Mouse (Mus musculus): ENCODE results near the gene Gramd1c. TPM values are rescaled to one million over a fixed set of nuclear protein-coding genes. Genes with fewer than 3 reads are reported as not detected.
A peak's percentile ranks its signal among the peaks of the same experiment; 100 is the strongest.

Gene Gramd1c
- total RNA-seq (2021), result under 1 TPM; 0.30 to 0.69 TPM
- long read RNA-seq, experiment 1, result 0 reads
- long read RNA-seq, experiment 2, result 0 reads

GRCm38 (mm10) chr16:44063025-44063894 is at the start of gene Gramd1c:
Gene Gramd1c (minus strand): TSS chr16:44063345.
- peak; percentile 71 to 77 for DNase-seq

- DNase-seq, result peak in 1 of 2 experiments; percentile 36
These were observed 45.9 kb upstream of the Gramd1c start for GRCm38 (mm10) chr16:44109002-44109401.

- DNase-seq, result no peak
These were observed 42.1 kb upstream of the Gramd1c start for GRCm38 (mm10) chr16:44105211-44105610.

GRCm38 (mm10) chr16:44103806-44104766 is 40.9 kb upstream of the Gramd1c start:
- DNase-seq, result no peak

GRCm38 (mm10) chr16:44102925-44103324 is 39.8 kb upstream of the Gramd1c start:
- DNase-seq, result no peak

GRCm38 (mm10) chr16:44101181-44101710 is 38.1 kb upstream of the Gramd1c start:
- no peak for DNase-seq

- DNase-seq, result no peak
These were observed 36.2 kb upstream of the Gramd1c start for GRCm38 (mm10) chr16:44099377-44099776.

GRCm38 (mm10) chr16:44087650-44088049 is 24.5 kb upstream of the Gramd1c start:
- DNase-seq, result no peak

- DNase-seq, result no peak
These were observed 1.8 kb downstream of the Gramd1c start for GRCm38 (mm10) chr16:44061341-44061740.

- no peak for DNase-seq
These were observed 2.4 kb downstream of the Gramd1c start for GRCm38 (mm10) chr16:44060604-44061286.

- DNase-seq, result peak; percentile 61 to 90
These were observed 4.4 kb downstream of the Gramd1c start for GRCm38 (mm10) chr16:44058745-44059144.

- no peak for DNase-seq
These were observed 7.4 kb downstream of the Gramd1c start for GRCm38 (mm10) chr16:44055766-44056165.

GRCm38 (mm10) chr16:44053265-44053664 is 9.9 kb downstream of the Gramd1c start:
- no peak for DNase-seq

- no peak for DNase-seq
These were observed 10.8 kb downstream of the Gramd1c start for GRCm38 (mm10) chr16:44052390-44052789.

GRCm38 (mm10) chr16:44050139-44050538 is 13.0 kb downstream of the Gramd1c start:
- no peak for DNase-seq

GRCm38 (mm10) chr16:44039112-44039511 is 24.0 kb downstream of the Gramd1c start:
- no peak for DNase-seq

- DNase-seq, result no peak
These were observed 27.9 kb downstream of the Gramd1c start for GRCm38 (mm10) chr16:44035221-44035620.

- no peak for DNase-seq
These were observed 29.8 kb downstream of the Gramd1c start for GRCm38 (mm10) chr16:44033365-44033764.

GRCm38 (mm10) chr16:44029273-44029672 is 33.9 kb downstream of the Gramd1c start:
- DNase-seq, result no peak

- DNase-seq, result no peak
These were observed 36.3 kb downstream of the Gramd1c start for GRCm38 (mm10) chr16:44026822-44027221.

GRCm38 (mm10) chr16:44026210-44026609 is 36.9 kb downstream of the Gramd1c start:
- DNase-seq, result no peak
